Mouse (Mus musculus) brain, embryonic 14.5 days (tissue): Measurements from ENCODE around the gene Cpeb2.

ENCODE experiments used
- CTCF ChIP-seq: fragments of 200-500 bp; IDR thresholded peaks from 2 replicates; pipeline ENCODE4 v1.5.1; 2012; ENCODE audit warnings: inconsistent platforms, mild to moderate bottlenecking, moderate library complexity, borderline replicate concordance; ENCODE audit not compliant: insufficient read depth, insufficient read length; ENCODE audit errors: extremely low read depth
- POLR2A ChIP-seq: fragments of 200-500 bp; IDR thresholded peaks from 2 replicates; pipeline ENCODE4 v1.6.1; 2012; ENCODE audit warnings: mild to moderate bottlenecking, inconsistent platforms, borderline replicate concordance; ENCODE audit not compliant: poor library complexity, insufficient read depth, insufficient read length, severe bottlenecking; ENCODE audit errors: extremely low read depth

GRCm38 (mm10) chr5:43305449-43305848 is 72.5 kb downstream of the Cpeb2 start:
- TF ChIP-seq POLR2A (no peak), CTCF (no peak)
